Mouse (Mus musculus) midbrain, embryonic 12.5 days (tissue): ENCODE data around the gene Capn11. TPM values are rescaled to one million over a fixed set of nuclear protein-coding genes. Genes with fewer than 3 reads are reported as not detected.

ENCODE experiments used
- ATAC-seq: fragments of 200-750 bp; cut with Nextera tagmentation; 2 replicates; pipeline ENCODE4 v1.8.0; 2017; ENCODE audit warnings: low read depth, moderate TSS enrichment, moderate library complexity; ENCODE audit not compliant: low FRiP score
- H3K27ac ChIP-seq: fragments of 300-500 bp; sonication (generic); replicated peaks from 2 replicates; pipeline ENCODE4 v1.5.1; 2016; ENCODE audit warnings: mild to moderate bottlenecking
- H3K27me3 ChIP-seq: fragments of 300-500 bp; sonication (generic); 2 replicates; pipeline ENCODE4 v1.6.1; 2016; ENCODE audit warnings: mild to moderate bottlenecking
- H3K36me3 ChIP-seq: fragments of 300-500 bp; sonication (generic); 2 replicates; pipeline ENCODE4 v1.6.1; 2016
- H3K4me1 ChIP-seq: fragments of 300-500 bp; sonication (generic); 2 replicates; pipeline ENCODE4 v1.6.1; 2016
- H3K4me2 ChIP-seq: fragments of 300-500 bp; sonication (generic); replicated peaks from 2 replicates; pipeline ENCODE4 v1.6.1; 2016; ENCODE audit warnings: mild to moderate bottlenecking, moderate library complexity
- H3K4me3 ChIP-seq: fragments of 300-500 bp; sonication (generic); 2 replicates; pipeline ENCODE4 v1.5.1; 2016; ENCODE audit warnings: mild to moderate bottlenecking
- H3K9ac ChIP-seq: fragments of 300-500 bp; sonication (generic); replicated peaks from 2 replicates; pipeline ENCODE4 v1.6.1; 2016; ENCODE audit warnings: mild to moderate bottlenecking, moderate library complexity
- H3K9me3 ChIP-seq: fragments of 300-500 bp; sonication (generic); 2 replicates; pipeline ENCODE4 v1.6.1; 2016; ENCODE audit warnings: mild to moderate bottlenecking
- WGBS: fragments of 180-500 bp; shearing (Covaris S2); methylation state at CpG from one replicate; pipeline ENCODE4 v1.1.7; 2016; 5-methylcytosine and 5-hydroxymethylcytosine counted together
- polyA plus RNA-seq: library from polyadenylated mRNA; unstranded; fragments of >200 nt; fragmentation: Nextera tagmentation; extraction: Ambion mirVana; gene quantifications from 2 replicates; pipeline ENCODE4 v1.2.1, GENCODE M21; 2016

The Capn11 gene
- 1.2 and 1.4 TPM in 2 replicates for polyA plus RNA-seq

DNA sequence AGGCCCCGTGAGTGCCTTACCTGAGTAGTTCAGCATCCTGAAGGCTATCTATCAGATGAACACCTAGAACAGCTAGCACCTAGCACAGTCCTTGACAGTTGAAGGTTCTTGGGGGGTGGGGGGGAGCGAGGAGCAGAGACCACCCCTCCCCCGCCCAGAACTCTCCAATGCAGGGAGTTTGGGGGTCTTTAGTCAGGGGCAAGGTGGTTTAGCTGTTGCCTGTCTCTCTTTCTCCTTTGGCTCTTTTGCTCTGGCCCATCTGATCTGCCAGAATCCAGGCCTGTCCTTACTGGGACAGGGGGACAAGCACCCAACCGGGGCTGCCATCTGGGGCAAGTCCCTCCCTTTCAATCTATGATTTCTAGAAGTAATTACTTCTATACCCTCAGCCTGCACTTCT, at the start of gene Capn11:
Capn11 (minus strand) TSS at position 101 of the 400 bp plus-strand sequence.
- 78% methylated on average over 4 of the region's 4 CpGs for WGBS
- Histone ChIP-seq H3K27me3 (no peaks in the 10 kb centered on the region), H3K4me1 (0 out of 2 replicates have a peak, but pooled peaks cover 4% of the 10 kb centered on the region), H3K27ac (no peak within 1 kb of the TSS), H3K4me2 (no peak within 1 kb of the TSS), H3K4me3 (no peak within 1 kb of the TSS), H3K9me3 (no peaks in the 10 kb centered on the region), H3K9ac (no peak within 1 kb of the TSS), H3K36me3 (peaks cover 30% of the 10 kb centered on the region)
- ATAC-seq, result no peak

DNA sequence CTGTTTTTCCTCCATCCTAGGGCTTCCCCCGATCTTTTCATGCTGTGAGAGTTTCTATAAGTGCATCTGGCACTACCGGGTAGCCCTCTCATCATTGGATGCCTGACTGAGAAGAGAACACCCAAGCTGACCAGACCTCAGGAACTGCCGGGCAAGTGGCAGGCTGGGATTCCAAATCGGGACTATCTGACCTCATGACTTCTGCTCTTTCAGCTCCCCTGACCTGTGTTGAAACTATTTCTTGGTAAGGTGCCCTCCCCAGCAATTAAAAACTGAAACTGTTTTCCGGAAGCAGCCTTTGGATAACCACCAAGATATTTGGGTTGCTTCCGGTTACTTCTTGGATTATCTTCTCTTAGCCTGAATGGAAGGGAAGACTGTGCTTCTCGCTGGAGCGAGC, 49.1 kb upstream of the Capn11 start:
- 86% methylated on average over 8 of the region's 8 CpGs for WGBS

DNA sequence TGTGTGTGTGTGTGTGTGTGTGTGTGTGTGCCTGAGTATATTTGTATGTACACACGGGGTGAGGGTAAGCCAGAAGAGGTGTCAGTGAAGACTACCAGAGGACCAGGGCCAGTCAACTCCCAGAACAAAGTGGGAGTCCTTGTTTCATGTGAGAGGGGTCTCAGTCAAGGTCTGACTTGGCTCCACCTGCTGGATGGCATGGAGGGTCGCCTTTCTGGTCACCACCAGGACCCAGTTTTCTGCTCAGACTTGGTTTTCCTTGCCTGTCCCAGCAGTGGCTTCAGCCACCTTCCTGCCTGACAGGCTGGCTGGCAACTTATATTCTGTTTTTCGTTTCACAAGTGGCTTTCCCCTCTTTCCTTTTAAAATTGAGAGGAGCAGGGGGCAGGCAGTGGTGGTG, 48.3 kb upstream of the Capn11 start:
- Histone ChIP-seq H3K27me3 (no peaks in the 10 kb centered on the region), H3K9me3 (no peaks in the 10 kb centered on the region), H3K36me3 (no peaks in the 10 kb centered on the region), H3K4me2 (no peak overlapping the region), H3K9ac (no peak overlapping the region), H3K27ac (no peak overlapping the region), H3K4me3 (no peak overlapping the region), H3K4me1 (no peaks in the 10 kb centered on the region)
- no peak for ATAC-seq
- 46% methylated on average over 3 of the region's 3 CpGs for WGBS

More for the DNA sequence above, 49.1 kb upstream of the Capn11 start:
- no peak overlapping the region for H3K4me3 ChIP-seq
- no peak overlapping the region for H3K27ac ChIP-seq
- H3K27me3 ChIP-seq, result no peaks in the 10 kb centered on the region
- no peak for ATAC-seq
- H3K4me1 ChIP-seq, result no peaks in the 10 kb centered on the region
- H3K4me2 ChIP-seq, result no peak overlapping the region
- no peaks in the 10 kb centered on the region for H3K9me3 ChIP-seq
- no peak overlapping the region for H3K9ac ChIP-seq
- H3K36me3 ChIP-seq, result no peaks in the 10 kb centered on the region

DNA sequence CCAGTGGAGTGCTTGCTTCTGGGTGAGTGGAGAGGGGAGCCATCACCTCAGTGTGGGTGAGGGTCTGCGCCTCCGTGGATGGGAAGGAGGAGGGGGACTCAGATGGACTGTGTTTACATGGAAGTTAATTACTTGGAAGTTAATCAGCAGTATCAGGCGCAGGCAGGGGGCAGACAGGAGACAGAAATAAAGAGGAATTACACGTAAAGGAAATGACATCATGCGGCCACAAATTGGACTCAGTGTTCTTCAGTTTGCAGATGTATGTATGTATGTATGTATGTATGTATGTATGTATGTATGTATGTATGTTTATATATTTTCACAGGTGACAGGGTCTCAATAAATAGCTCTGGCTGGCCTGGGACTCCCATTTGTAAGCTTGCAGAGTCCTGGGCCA, 47.7 kb upstream of the Capn11 start:
- Histone ChIP-seq H3K4me3 (no peak overlapping the region), H3K27me3 (no peaks in the 10 kb centered on the region), H3K9ac (no peak overlapping the region), H3K4me2 (no peak overlapping the region), H3K27ac (no peak overlapping the region), H3K36me3 (no peaks in the 10 kb centered on the region), H3K9me3 (no peaks in the 10 kb centered on the region), H3K4me1 (no peaks in the 10 kb centered on the region)
- no peak for ATAC-seq
- WGBS, result 88% methylated on average over 5 of the region's 5 CpGs

DNA sequence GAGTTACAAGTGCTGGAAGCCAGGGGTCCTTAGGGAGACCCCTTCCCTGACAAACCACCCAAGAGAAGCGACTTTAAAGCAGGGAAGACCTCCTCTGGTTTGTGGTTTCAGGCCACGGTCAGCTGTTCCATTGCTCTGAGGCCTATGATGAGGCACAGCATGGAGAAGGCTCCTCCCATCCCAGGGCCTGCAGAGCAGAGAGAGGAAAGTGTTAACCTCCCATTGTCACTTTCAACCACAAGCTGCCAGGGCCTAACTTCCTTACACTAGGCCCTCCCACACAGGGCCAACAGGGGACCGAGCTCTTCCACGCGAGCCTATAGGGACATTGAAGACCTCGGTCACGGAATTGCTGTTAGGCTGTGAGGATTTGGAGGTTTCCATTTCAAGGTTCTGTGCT, 44.1 kb upstream of the Capn11 start:
- no peak overlapping the region for H3K4me2 ChIP-seq
- no peak overlapping the region for H3K9ac ChIP-seq
- H3K36me3 ChIP-seq, result peaks cover 7% of the 10 kb centered on the region
- ATAC-seq, result no peak
- peaks cover 19% of the 10 kb centered on the region for H3K4me1 ChIP-seq
- WGBS, result 68% methylated on average over 7 of the region's 7 CpGs
- H3K9me3 ChIP-seq, result no peaks in the 10 kb centered on the region
- no peak overlapping the region for H3K4me3 ChIP-seq
- H3K27ac ChIP-seq, result no peak overlapping the region
- H3K27me3 ChIP-seq, result no peaks in the 10 kb centered on the region

DNA sequence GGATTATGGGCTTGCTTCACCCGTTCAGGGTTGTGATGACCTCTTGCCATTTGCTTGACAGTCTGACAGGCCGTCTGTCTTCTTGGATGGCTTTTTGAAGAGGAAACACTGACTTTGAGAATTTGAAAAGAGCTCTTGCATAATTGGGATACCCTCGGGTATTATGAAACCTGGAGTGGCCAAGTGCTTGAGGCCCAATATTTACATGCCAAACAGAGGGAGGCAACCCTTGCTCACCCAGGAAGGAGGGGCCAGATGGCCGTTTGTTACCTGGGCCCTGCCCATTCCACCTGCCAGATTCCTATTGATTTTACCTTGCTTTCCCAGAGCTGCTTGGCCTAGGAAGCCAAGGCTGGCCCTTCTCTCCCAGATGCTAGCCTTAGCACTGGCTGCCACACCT, 43.1 kb upstream of the Capn11 start:
- H3K27ac ChIP-seq, result no peak overlapping the region
- H3K4me3 ChIP-seq, result no peak overlapping the region
- ATAC-seq, result no peak
- no peaks in the 10 kb centered on the region for H3K9me3 ChIP-seq
- H3K36me3 ChIP-seq, result peaks cover 11% of the 10 kb centered on the region
- 57% methylated on average over 4 of the region's 4 CpGs for WGBS
- H3K9ac ChIP-seq, result no peak overlapping the region
- H3K4me2 ChIP-seq, result no peak overlapping the region
- H3K27me3 ChIP-seq, result no peaks in the 10 kb centered on the region
- H3K4me1 ChIP-seq, result peaks cover 19% of the 10 kb centered on the region

DNA sequence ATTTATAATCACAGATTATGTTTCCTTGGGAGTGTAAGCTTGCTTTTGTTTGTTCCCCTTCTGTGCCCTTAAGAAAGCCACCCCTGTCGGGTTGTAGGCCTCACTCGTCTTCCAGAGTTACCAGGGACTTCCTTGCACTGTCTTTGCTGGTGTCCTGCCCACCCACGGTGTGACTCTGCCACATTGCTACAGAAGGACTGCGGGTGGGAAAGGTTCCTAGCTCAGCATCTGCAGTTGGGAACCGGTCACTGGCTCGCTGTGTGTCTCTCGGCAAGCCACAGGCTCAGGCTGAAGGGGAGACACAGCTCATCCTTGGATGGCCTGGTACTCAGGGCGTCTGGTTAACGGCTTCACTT, 42.1 kb upstream of the Capn11 start:
- H3K27ac ChIP-seq, result 0 out of 2 replicates have a peak overlapping the region, but pooled peaks have one; percentile 35
- no peak overlapping the region for H3K9ac ChIP-seq
- H3K4me3 ChIP-seq, result no peak overlapping the region
- no peaks in the 10 kb centered on the region for H3K27me3 ChIP-seq
- ATAC-seq, result no peak
- no peak overlapping the region for H3K4me2 ChIP-seq
- no peaks in the 10 kb centered on the region for H3K9me3 ChIP-seq
- H3K4me1 ChIP-seq, result peaks cover 19% of the 10 kb centered on the region
- H3K36me3 ChIP-seq, result peaks cover 19% of the 10 kb centered on the region
- WGBS, result 62% methylated on average over 9 of the region's 9 CpGs

DNA sequence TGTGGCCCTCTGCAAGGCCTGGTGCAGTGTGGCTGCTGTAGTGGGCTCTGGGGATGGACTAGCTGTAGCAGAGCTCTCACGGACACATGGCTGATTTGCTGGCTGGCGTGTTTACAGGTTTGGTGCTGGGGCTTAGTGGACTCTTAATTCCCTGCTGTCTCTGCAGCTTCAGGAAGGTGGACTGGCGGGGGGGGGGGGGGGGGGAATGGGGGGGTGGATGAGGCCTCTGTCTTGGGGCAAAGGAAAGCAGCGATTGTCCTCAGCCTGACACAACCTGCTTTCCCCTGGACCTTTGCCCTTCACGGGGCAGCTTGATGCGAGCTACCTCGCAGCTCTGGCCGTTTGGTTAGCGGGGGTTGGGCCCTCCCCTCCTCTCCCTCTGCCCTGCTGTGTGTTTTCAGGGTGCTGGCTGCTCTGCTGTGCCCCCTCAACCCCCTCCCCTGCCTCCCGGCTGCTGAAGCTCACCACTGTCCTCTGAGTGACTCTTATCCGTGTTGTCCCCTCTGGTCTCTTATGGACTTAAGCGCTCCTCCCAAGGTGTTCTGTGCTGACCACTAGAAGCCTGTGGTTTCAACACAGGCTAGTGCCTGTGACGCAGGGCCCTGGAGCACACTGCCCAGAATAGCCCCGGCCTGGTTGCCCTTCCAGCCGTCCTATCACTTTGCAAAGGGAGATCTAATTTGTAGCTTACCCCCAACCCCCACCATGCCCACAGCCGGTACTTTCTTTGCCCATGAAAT, 41.5 kb upstream of the Capn11 start:
- peaks cover 19% of the 10 kb centered on the region for H3K36me3 ChIP-seq
- H3K4me3 ChIP-seq, result no peak overlapping the region
- WGBS, result 49% methylated on average over 9 of the region's 16 CpGs
- no peaks in the 10 kb centered on the region for H3K27me3 ChIP-seq
- no peak for ATAC-seq
- H3K9ac ChIP-seq, result no peak overlapping the region
- H3K4me2 ChIP-seq, result no peak overlapping the region
- no peaks in the 10 kb centered on the region for H3K9me3 ChIP-seq
- H3K4me1 ChIP-seq, result peaks cover 19% of the 10 kb centered on the region
- 0 out of 2 replicates have a peak overlapping the region, but pooled peaks have one; percentile 35 for H3K27ac ChIP-seq

DNA sequence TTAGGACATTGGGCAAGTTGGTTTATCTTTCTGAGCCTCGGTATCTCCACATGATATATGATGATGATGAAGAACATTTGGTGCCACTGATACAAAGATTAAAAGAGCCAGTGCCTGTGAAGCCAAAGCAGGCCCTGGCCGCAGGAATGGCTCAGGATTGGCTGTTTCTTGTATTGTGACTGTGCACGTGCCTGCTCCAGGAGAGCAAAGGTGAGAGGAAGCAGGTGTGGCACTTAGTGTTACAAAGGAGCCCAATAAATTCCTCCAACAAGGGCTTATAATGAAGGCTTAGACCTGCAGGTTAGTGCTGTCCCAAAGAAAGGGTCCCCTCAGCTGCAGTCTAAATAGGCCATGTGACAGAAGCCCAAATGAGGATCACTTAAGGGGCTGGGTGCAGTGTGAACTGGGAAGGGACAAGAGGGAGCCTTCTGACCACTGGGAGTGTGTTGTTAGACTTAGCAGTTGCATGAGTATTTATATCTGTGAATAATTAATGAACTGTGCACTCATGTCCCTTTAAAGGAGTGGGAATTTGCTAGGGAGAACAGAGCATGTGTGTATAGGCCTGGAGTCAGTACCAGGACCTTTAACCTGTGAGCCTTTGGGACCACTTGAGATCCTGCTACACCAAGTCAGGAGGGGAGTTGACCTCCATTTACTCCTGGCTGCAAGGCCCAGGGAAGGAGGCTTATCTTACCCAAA, 40.1 kb upstream of the Capn11 start:
- no peak overlapping the region for H3K27ac ChIP-seq
- no peak for ATAC-seq
- H3K9me3 ChIP-seq, result no peaks in the 10 kb centered on the region
- no peak overlapping the region for H3K4me3 ChIP-seq
- WGBS, result 88% methylated on average over 3 of the region's 3 CpGs
- H3K4me2 ChIP-seq, result no peak overlapping the region
- peaks cover 19% of the 10 kb centered on the region for H3K4me1 ChIP-seq
- H3K27me3 ChIP-seq, result no peaks in the 10 kb centered on the region
- no peak overlapping the region for H3K9ac ChIP-seq
- peaks cover 19% of the 10 kb centered on the region for H3K36me3 ChIP-seq

DNA sequence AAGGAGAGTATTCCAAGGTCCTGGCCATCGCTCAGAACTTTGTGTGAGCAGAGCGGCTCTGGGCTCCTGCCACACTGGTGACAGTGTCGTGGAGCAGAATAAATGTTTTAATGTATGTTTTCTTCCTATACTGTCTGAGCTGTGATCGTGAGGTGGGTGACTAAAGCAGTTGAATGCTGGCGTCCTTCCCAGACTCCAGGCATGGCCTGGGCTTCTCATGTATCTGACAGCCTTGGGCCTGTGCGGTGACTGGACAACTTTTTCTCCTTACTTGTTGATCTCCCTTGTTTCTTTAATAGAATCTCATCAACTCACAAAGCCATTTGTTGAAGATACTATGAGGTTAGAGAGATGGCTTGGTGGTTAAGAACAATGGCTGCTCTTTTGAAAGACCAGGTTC, 39.2 kb upstream of the Capn11 start:
- H3K4me3 ChIP-seq, result no peak overlapping the region
- H3K9ac ChIP-seq, result no peak overlapping the region
- 96% methylated on average over 6 of the region's 6 CpGs for whole genome bisulfite sequencing
- H3K27me3 ChIP-seq, result no peaks in the 10 kb centered on the region
- peaks cover 23% of the 10 kb centered on the region for H3K4me1 ChIP-seq
- H3K36me3 ChIP-seq, result peaks cover 19% of the 10 kb centered on the region
- no peak for ATAC-seq
- H3K27ac ChIP-seq, result no peak overlapping the region
- H3K9me3 ChIP-seq, result no peaks in the 10 kb centered on the region
- no peak overlapping the region for H3K4me2 ChIP-seq

DNA sequence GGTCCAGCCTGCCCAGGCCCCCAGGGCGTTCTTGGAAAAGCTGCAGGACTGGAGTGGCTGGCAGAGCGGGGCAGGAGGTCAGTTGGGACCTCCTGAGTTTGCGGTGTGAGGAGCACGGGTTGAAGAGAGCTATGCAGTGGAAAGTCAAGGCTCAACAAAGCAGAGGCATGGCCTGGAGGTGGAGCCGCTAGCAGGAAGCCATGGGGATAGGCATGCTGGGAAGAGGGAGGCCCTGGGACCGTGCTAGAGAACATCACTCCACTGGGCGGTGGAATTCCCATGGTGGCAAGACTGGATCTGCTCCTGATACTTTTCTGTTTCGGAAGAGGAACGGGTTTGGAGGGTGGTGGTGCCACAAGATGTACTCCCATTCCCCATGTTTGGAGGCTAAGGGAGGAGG, 37.9 kb upstream of the Capn11 start:
- Histone ChIP-seq H3K4me1 (peaks cover 23% of the 10 kb centered on the region), H3K27me3 (no peaks in the 10 kb centered on the region), H3K4me3 (no peak overlapping the region), H3K9me3 (no peaks in the 10 kb centered on the region), H3K36me3 (peaks cover 19% of the 10 kb centered on the region), H3K27ac (no peak overlapping the region), H3K9ac (no peak overlapping the region), H3K4me2 (no peak overlapping the region)
- 96% methylated on average over 9 of the region's 9 CpGs for WGBS
- ATAC-seq, result no peak

DNA sequence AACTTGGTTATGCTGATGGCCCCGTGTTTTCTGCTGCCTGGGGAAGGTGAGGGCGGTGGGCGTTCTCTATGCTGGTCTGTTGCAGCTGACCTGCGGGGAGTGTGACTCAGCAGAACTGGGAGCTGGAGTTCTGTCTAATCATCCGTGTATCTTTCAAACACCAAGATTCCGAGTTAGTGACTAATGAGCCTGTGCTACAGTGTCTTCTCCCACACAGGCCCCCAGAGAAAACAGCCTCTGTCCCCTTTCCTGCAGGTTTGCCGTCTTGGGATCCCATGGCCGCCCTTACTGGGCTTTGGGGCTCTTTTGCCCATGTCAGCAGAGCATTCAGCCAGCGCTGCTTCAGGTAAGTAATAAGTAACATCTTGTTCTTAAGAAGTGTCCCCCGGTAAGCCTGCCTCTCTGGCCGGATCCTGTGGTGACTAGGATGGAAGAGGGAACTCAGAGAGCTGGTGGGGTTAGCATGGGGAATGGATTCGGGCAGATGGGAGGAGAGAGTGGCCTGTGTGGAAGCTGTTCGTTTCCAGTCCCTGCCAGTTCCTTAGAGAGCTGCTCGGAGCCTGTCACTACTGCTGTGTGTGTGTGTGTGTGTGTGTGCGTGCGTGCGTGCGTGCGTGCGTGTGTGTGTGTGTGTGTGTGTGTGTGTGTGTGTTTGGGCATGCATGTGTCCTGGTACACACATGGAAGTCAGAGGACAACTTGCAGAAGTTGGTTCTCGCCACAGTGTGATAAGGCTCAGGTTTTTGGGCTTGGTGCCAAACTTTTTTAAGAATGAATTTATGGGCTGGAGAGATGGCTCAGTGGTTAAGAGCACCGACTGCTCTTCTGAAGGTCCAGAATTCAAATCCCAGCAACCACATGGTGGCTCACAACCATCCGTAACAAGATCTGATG, 36.3 kb upstream of the Capn11 start:
- Histone ChIP-seq H3K36me3 (peaks cover 19% of the 10 kb centered on the region), H3K9ac (no peak overlapping the region), H3K4me1 (peaks cover 11% of the 10 kb centered on the region), H3K27me3 (no peaks in the 10 kb centered on the region), H3K4me3 (no peak overlapping the region), H3K9me3 (no peaks in the 10 kb centered on the region), H3K4me2 (no peak overlapping the region), H3K27ac (no peak overlapping the region)
- WGBS, result 82% methylated on average over 23 of the region's 23 CpGs
- ATAC-seq, result no peak
